Mouse (Mus musculus): ENCODE results near the gene Abtb1. TPM values are rescaled to one million over a fixed set of nuclear protein-coding genes. Genes with fewer than 3 reads are reported as not detected.

Abtb1 gene
- polyA plus RNA-seq, 1 experiment from 2014 or later: 31.4 TPM

Other genes starting within 250 kb of the Abtb1 start
- gene Kbtbd12, start 204.0 kb downstream of the Abtb1 start, polyA plus RNA-seq (2014; fragmentation: Nextera tagmentation; extraction: Ambion mirVana): 0.20 TPM in 1 of 2 replicates, not detected in the other
- gene Mgll, start 117.6 kb downstream of the Abtb1 start, polyA plus RNA-seq (2014; fragmentation: Nextera tagmentation; extraction: Ambion mirVana): 19.3 and 23.1 TPM in 2 replicates
- 334 and 428 TPM in 2 replicates for gene Podxl2, start 33.1 kb upstream of the Abtb1 start, polyA plus RNA-seq (2014; fragmentation: Nextera tagmentation; extraction: Ambion mirVana)
- 71.1 and 82.8 TPM in 2 replicates for gene Mcm2, start 56.8 kb upstream of the Abtb1 start, polyA plus RNA-seq (2014; fragmentation: Nextera tagmentation; extraction: Ambion mirVana)
- gene Tpra1, start 60.3 kb upstream of the Abtb1 start, polyA plus RNA-seq (2014; fragmentation: Nextera tagmentation; extraction: Ambion mirVana): 32.9 and 41.2 TPM in 2 replicates